Mouse (Mus musculus) ES-E14 (cell line): ENCODE results near the gene Hist1h2bg. TPM values are rescaled to one million over a fixed set of nuclear protein-coding genes. Genes with fewer than 3 reads are reported as not detected.
"Not testable (repeated sequence)": the region's sequence is repeated elsewhere in the genome, so short reads cannot be mapped to it uniquely, and the experiment has no call there.

ENCODE experiments used
- DNase-seq: peaks from one replicate; pipeline ENCODE4 v3.0.0-alpha.2; 2013; ENCODE audit warnings: low read depth, low spot score
- H3K27ac ChIP-seq: 2 replicates; pipeline ENCODE4 v1.5.1; 2012; ENCODE audit warnings: low read depth, mild to moderate bottlenecking, low read length, moderate library complexity, mixed read lengths; ENCODE audit not compliant: poor library complexity, insufficient read depth, severe bottlenecking
- H3K36me3 ChIP-seq: 2 replicates; pipeline ENCODE4 v1.6.1; 2012; ENCODE audit warnings: mild to moderate bottlenecking, low read length, moderate library complexity, mixed read lengths; ENCODE audit not compliant: control insufficient read depth, poor library complexity, insufficient read depth, severe bottlenecking
- H3K4me1 ChIP-seq, 2 experiments: fragments of 150-350 bp in 1 of 2; sonication (generic) in 1 of 2; 2 replicates each; pipeline ENCODE4 v1.6.1; 2012; ENCODE audit warnings: low read length in 2 of 2, mild to moderate bottlenecking in 1 of 2, mixed read lengths in 1 of 2; ENCODE audit not compliant: control insufficient read depth in 2 of 2, insufficient read depth in 2 of 2, poor library complexity in 1 of 2
- H3K4me3 ChIP-seq, 2 experiments: fragments of 150-350 bp in 1 of 2; sonication (generic) in 1 of 2; 2 replicates each; pipeline ENCODE4 v1.5.1; 2012; ENCODE audit warnings: low read length in 2 of 2, low read depth in 1 of 2, mild to moderate bottlenecking in 1 of 2, mixed read lengths in 1 of 2; ENCODE audit not compliant: insufficient read depth in 1 of 2, poor library complexity in 1 of 2, severe bottlenecking in 1 of 2
- H3K9ac ChIP-seq: 2 replicates; pipeline ENCODE4 v1.6.1; 2012; ENCODE audit warnings: low read depth, mild to moderate bottlenecking, low read length, mixed read lengths; ENCODE audit not compliant: poor library complexity, insufficient read depth, severe bottlenecking
- H3K9me3 ChIP-seq: fragments of 150-350 bp; sonication (generic); 2 replicates; pipeline ENCODE4 v1.6.1; 2012; ENCODE audit warnings: low read depth, mild to moderate bottlenecking, low read length; ENCODE audit not compliant: control insufficient read depth, insufficient read depth
- HCFC1 ChIP-seq: IDR thresholded peaks from 2 replicates; pipeline ENCODE4 v1.6.1; 2012; ENCODE audit warnings: low read length, inconsistent platforms, borderline replicate concordance; ENCODE audit not compliant: insufficient read depth
- MAFK ChIP-seq: IDR thresholded peaks from 2 replicates; pipeline ENCODE4 v1.6.1; 2014; ENCODE audit warnings: mild to moderate bottlenecking, low read depth, low read length, inconsistent platforms; ENCODE audit not compliant: insufficient read depth
- in situ Hi-C, 2 experiments: fragments of 600-800 bp; cut with MboI; formaldehyde crosslinking; loops; one replicate each; pipeline ENCODE4 v1.15.1; 2025; ENCODE audit warnings: low sequenced_read_pairs in 2 of 2, inconsistent platforms in 1 of 2; ENCODE audit not compliant: unreplicated experiment in 2 of 2
- total RNA-seq: library from RNA; depleted of rRNA; stranded (reverse); fragments of 300-350 nt; gene quantifications from 2 replicates; pipeline ENCODE4 v1.2.3, GENCODE M21; 2012

Gene Hist1h2bg
- total RNA-seq, 1 experiment: 2,074 TPM

DNA sequence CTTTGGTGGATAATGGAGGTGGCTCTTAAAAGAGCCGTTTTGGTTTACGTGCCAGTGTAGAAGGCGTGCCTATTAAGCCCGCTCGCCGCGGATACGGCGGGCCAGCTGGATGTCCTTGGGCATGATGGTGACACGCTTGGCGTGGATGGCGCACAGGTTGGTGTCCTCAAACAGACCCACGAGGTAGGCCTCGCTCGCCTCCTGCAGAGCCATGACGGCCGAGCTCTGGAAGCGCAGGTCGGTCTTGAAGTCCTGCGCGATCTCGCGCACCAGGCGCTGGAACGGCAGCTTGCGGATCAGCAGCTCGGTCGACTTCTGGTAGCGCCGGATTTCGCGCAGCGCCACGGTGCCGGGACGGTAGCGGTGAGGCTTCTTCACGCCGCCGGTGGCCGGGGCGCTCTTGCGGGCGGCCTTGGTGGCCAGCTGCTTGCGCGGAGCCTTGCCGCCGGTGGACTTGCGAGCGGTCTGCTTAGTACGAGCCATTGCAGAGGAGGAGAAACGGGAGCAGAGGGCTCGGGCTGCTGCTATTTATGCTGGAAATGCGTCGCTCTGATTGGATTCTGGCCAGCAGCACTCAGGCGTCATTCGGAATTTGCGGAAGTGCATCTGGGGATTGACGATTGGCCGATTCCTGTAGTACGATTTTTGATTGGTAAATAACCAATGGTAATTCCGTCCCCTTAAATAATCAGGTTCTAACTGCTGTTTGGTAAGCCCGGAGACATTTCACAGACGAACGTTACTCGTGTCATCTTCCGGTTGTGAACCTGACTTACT, 9.1 kb upstream of the Hist1h2bg start, which contains the start of gene Hist1h3e:
TSS of gene Hist1h3e (minus strand) at position 487 of the 777 bp plus-strand sequence.
- peak; percentile 93 for DNase-seq
- peak within 1 kb of the TSS; percentile 82 for H3K9ac ChIP-seq
- not testable (repeated sequence) for H3K4me1 ChIP-seq, H3K36me3 ChIP-seq, H3K9me3 ChIP-seq
- peak within 1 kb of the TSS; percentile 65 to 68 for H3K4me3 ChIP-seq
- peak; percentile 41; the same call in 1 of the 2 replicates for TF ChIP-seq HCFC1
- in situ Hi-C loops: loop anchor here (25.0 kb wide), 2 partner anchors 1525 to 1825 kb away; partner anchors contain the start of genes Hist1h4j (in 2 of the 2), Hist1h2ag (in 1 of the 2), Hist1h2ah (in 1 of the 2) and Hist1h2bj (in 1 of the 2)
- H3K27ac ChIP-seq: peak within 1 kb of the TSS; percentile 93

DNA sequence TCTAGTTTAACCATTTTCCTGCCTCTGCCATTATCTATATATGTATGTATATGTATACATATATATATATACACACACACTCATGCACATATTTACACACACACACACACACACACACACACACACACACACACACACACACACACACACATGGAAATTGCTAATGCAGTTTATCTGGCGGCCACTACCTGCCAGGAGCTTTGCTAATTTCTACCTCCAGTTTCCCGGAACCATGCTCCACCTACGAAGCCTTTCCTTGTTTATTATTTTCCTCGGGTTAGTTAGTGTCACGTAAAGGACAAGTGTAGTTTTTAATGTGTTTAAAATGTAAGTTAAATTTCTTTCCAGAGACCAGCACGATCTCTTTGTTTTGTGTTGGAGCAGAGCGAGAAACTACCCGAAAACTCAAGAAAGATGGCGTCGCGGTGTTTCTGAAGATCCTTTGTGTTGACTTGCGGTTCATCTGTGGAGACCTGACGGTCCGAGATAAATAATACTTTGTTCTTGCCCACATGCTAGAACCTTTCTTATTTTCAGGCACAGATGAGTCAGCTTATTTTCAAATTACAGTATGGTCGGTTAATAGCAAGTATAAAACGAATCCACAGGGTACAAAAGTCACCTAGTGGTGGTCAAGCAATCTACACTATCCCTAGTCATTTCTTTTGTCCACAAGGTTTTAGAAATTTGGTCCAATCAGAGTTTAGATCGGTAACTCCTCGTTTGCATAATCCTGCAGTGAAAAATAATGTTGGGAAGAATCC, 8.3 kb upstream of the Hist1h2bg start:
- no peak for DNase-seq
- Histone ChIP-seq H3K27ac (peak overlapping the region; percentile 93), H3K36me3 (no peaks in the 10 kb centered on the region), H3K4me1 (peaks cover 0 to 5% of the 10 kb centered on the region in 2 experiments; a peak in 1 of 4 replicates), H3K9ac (peak overlapping the region; percentile 82), H3K9me3 (no peaks in the 10 kb centered on the region), H3K4me3 (peak overlapping the region; percentile 61 to 68)
- TF ChIP-seq MAFK: peak; percentile 90
- TF ChIP-seq HCFC1: no peak
- in situ Hi-C loops: loop anchor here (25.0 kb wide), 2 partner anchors 1526 to 1826 kb away; partner anchors contain the start of genes Hist1h4j (in 2 of the 2), Hist1h2ag (in 1 of the 2), Hist1h2ah (in 1 of the 2) and Hist1h2bj (in 1 of the 2)

DNA sequence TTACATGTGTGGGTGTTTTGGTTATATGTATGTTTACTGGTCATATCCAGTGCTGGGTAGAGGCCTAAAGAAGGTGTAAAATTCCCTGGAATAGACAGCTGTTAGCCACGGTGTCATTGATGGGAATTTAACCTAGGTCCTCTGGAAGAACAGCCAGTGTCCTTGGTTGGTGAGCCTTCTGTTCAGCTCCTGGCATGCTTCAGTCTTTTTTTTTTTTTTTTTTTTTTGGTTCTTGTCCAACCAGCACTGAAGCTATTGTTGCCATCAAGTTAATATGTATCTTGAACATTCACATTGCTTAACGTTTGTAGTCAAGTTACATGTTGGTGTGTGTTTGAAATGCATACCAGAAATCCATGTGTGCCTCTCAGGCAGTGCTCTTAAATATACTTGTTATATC, 6.7 kb upstream of the Hist1h2bg start:
- Histone ChIP-seq H3K27ac (no peak overlapping the region), H3K4me3 (no peak overlapping the region)
- in situ Hi-C loops: loop anchor here (25.0 kb wide), 2 partner anchors 1527 to 1827 kb away; partner anchors contain the start of genes Hist1h4j (in 2 of the 2), Hist1h2ag (in 1 of the 2), Hist1h2ah (in 1 of the 2) and Hist1h2bj (in 1 of the 2)

DNA sequence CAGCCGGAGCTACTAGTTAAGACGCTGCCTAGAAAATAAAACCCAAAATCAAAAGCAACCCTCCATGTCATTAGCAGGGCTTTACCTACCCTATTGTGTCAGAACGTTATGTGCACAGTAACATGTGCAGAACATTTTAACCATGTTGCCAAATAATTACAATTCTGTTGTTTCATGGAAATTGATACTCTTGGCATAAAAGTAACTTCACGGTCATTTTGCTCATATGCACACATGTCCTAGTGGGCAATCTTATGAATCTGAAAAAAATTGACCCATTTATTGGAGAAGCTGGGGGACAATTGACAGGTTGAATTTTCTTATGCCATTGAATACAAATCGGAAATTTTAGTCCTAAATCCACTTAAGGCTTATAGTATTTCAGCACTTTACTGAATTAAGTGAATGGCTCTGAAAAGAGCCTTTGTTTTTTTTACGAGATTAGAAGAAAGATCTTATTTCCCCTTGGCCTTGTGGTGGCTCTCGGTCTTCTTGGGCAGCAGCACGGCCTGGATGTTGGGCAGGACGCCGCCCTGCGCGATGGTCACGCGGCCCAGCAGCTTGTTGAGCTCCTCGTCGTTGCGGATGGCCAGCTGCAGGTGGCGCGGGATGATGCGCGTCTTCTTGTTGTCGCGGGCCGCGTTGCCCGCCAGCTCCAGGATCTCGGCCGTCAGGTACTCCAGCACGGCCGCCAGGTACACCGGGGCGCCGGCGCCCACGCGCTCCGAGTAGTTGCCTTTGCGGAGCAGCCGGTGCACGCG, 755 bp upstream of the Hist1h2bg start:
- 0 out of 2 replicates have a peak, but pooled peaks have one; percentile 41 for TF ChIP-seq HCFC1
- in situ Hi-C loops: loop anchor here (25.0 kb wide), 2 partner anchors 1533 to 1833 kb away; partner anchors contain the start of genes Hist1h4j (in 2 of the 2), Hist1h2ag (in 1 of the 2), Hist1h2ah (in 1 of the 2) and Hist1h2bj (in 1 of the 2)
- not testable (repeated sequence) for DNase-seq, H3K4me1 ChIP-seq, H3K36me3 ChIP-seq, H3K9me3 ChIP-seq
- H3K27ac ChIP-seq: peak overlapping the region; percentile 92
- peak overlapping the region; percentile 20 to 63 for H3K4me3 ChIP-seq
- peak overlapping the region; percentile 67 for H3K9ac ChIP-seq

More for the DNA sequence above, 6.7 kb upstream of the Hist1h2bg start:
- no peak for TF ChIP-seq HCFC1
- Histone ChIP-seq H3K4me1 (peaks cover 0 to 5% of the 10 kb centered on the region in 2 experiments; a peak in 1 of 4 replicates), H3K9me3 (no peaks in the 10 kb centered on the region), H3K9ac (no peak overlapping the region), H3K36me3 (no peaks in the 10 kb centered on the region)
- no peak for DNase-seq
